Mouse (Mus musculus) cortical plate, adult 2 months (tissue): ENCODE measurements around the gene 3830406C13Rik.

Experiments used
- CTCF ChIP-seq: fragments of 200-500 bp; IDR thresholded peaks from 2 replicates; pipeline ENCODE4 v1.5.1; 2011; ENCODE audit warnings: mild to moderate bottlenecking, control low read depth, low read length; ENCODE audit not compliant: insufficient read depth; ENCODE audit errors: extremely low read depth
- POLR2A ChIP-seq: fragments of 200-500 bp; IDR thresholded peaks from 2 replicates; pipeline ENCODE4 v1.6.1; 2011; ENCODE audit warnings: mild to moderate bottlenecking, low read length, control low read depth; ENCODE audit not compliant: insufficient read depth; ENCODE audit errors: extremely low read depth

- TF ChIP-seq CTCF (no peak), POLR2A (no peak)
Measured at GRCm38 (mm10) chr14:12346011-12346864, 62.3 kb downstream of the 3830406C13Rik start.
